ENCODE assay signal across 24 mouse cellular contexts in genomic region chr9:111846366-111846765, GRCm38 (mm10).
DNase-seq lines count a peak whose midpoint lies in the region; ATAC-seq and TF ChIP-seq lines count a peak whose summit lies in the region.
"Had no signal": no experiment of that assay in that cellular context is flagged by ENCODE, and none has a peak within 500 bp of the region (broad histone marks: within the 10 kb centered on the region; RNA-seq: fewer than 3 reads in every experiment).

No protein-coding gene starts in this region.

- intact Hi-C loops in gastrocnemius, adult 2 months (cut with DNase I): no loop called here

- H3K4me3 ChIP-seq in gastrocnemius, adult 2 months: no peak overlapping the region
- H3K4me3 ChIP-seq: forebrain, embryonic 10.5 days; forebrain, embryonic 13.5 days; heart, adult 2 months; heart, embryonic 10.5 days; heart, embryonic 13.5 days; hindbrain, embryonic 12.5 days; hindbrain, embryonic 15.5 days; intestine, embryonic 15.5 days; kidney, embryonic 15.5 days had no signal

- TF ChIP-seq CTCF in gastrocnemius, adult 2 months (IDR thresholded peaks at IDR 0.05): no peak

- no peak overlapping the region for H3K27ac ChIP-seq in gastrocnemius, adult 2 months
- H3K27ac ChIP-seq: forebrain, embryonic 10.5 days; forebrain, embryonic 13.5 days; heart, adult 2 months; heart, embryonic 10.5 days; heart, embryonic 13.5 days; hindbrain, embryonic 12.5 days; hindbrain, embryonic 15.5 days; intestine, embryonic 15.5 days; kidney, embryonic 15.5 days had no signal

- no peak for ATAC-seq in inflammation-experienced regulatory T-cells, adult 6 months
- ATAC-seq: CD4-positive, CD25-positive, alpha-beta regulatory T cell, adult 4 months; forebrain, embryonic 13.5 days; forebrain, embryonic 16.5 days; intestine, embryonic 15.5 days had no signal

- DNase-seq in cerebellum, adult 18-20 months: peak; percentile 6 to 8
- no peak for DNase-seq in cerebellum, postnatal 4 days (ENCODE audit: low spot score in 2 of 2)
- DNase-seq in cerebellum, adult 9-10 months: peak; percentile 14
- peak; percentile 49 to 67 for DNase-seq in cerebellum, postnatal 10 days
- peak; percentile 37 to 51 for DNase-seq in cerebellum, postnatal 36 days
- no peak for DNase-seq in gastrocnemius, adult 2 months
- DNase-seq: adrenal gland, adult 2 months; adrenal gland, postnatal 14 days; gastrocnemius, postnatal 25 days; heart, adult 2 months; heart, postnatal 14 days; kidney, adult 11 months; kidney, adult 8-10 months had no signal

Comparison
In these comparisons a context has a peak if more than half of its experiments do, and no peak if none do; other contexts are left out.
1. DNase-seq: peak in cerebellum, adult 18-20 months (2 of 2), cerebellum, adult 9-10 months (single experiment), cerebellum, postnatal 10 days (2 of 2) and cerebellum, postnatal 36 days (2 of 2); none in cerebellum, postnatal 4 days (0 of 2) and gastrocnemius, adult 2 months (single experiment).